Mouse (Mus musculus) heart, embryonic 11.5 days (tissue): Measurements from ENCODE around the gene Pdzd3. TPM values are rescaled to one million over a fixed set of nuclear protein-coding genes. Genes with fewer than 3 reads are reported as not detected.

Experiments used
- ATAC-seq: fragments of 200-750 bp; cut with Nextera tagmentation; replicated peaks from 2 replicates; pipeline ENCODE4 v1.8.0; 2017; ENCODE audit warnings: moderate library complexity; ENCODE audit not compliant: insufficient number of reproducible peaks, low FRiP score, low TSS enrichment
- H3K27ac ChIP-seq: fragments of 300-500 bp; sonication (generic); 2 replicates; pipeline ENCODE4 v1.5.1; 2014; ENCODE audit warnings: mild to moderate bottlenecking, low read depth, low read length
- H3K27me3 ChIP-seq: fragments of 300-500 bp; sonication (generic); 2 replicates; pipeline ENCODE4 v1.6.1; 2014; ENCODE audit warnings: mild to moderate bottlenecking, low read length, mixed read lengths; ENCODE audit not compliant: control insufficient read depth, insufficient read depth
- H3K36me3 ChIP-seq: fragments of 300-500 bp; sonication (generic); 2 replicates; pipeline ENCODE4 v1.6.1; 2014; ENCODE audit warnings: mild to moderate bottlenecking, low read length, moderate library complexity, mixed read lengths; ENCODE audit not compliant: control insufficient read depth, insufficient read depth
- H3K4me1 ChIP-seq: fragments of 300-500 bp; sonication (generic); 2 replicates; pipeline ENCODE4 v1.6.1; 2014; ENCODE audit warnings: low read length; ENCODE audit not compliant: control insufficient read depth, insufficient read depth
- H3K4me2 ChIP-seq: fragments of 300-500 bp; sonication (generic); 2 replicates; pipeline ENCODE4 v1.6.1; 2014; ENCODE audit warnings: mild to moderate bottlenecking, moderate library complexity
- H3K4me3 ChIP-seq: fragments of 300-500 bp; sonication (generic); 2 replicates; pipeline ENCODE4 v1.5.1; 2014; ENCODE audit warnings: low read depth, low read length
- H3K9ac ChIP-seq: fragments of 300-500 bp; sonication (generic); 2 replicates; pipeline ENCODE4 v1.6.1; 2014; ENCODE audit warnings: mild to moderate bottlenecking, low read depth, low read length, moderate library complexity
- H3K9me3 ChIP-seq: fragments of 300-500 bp; sonication (generic); replicated peaks from 2 replicates; pipeline ENCODE4 v1.6.1; 2016; ENCODE audit warnings: low read length; ENCODE audit not compliant: control insufficient read depth
- WGBS: fragments of 180-500 bp; shearing (Covaris S2); extraction: QIAGEN DNeasy Blood & Tissue Kit; methylation state at CpG from one replicate; pipeline ENCODE4 v1.1.7; 2014; ENCODE audit not compliant: insufficient replicate concordance; 5-methylcytosine and 5-hydroxymethylcytosine counted together
- polyA plus RNA-seq: library from polyadenylated mRNA; unstranded; fragments of >200 nt; fragmentation: Nextera tagmentation; extraction: Ambion mirVana; gene quantifications from 2 replicates; pipeline ENCODE4 v1.2.1, GENCODE M21; 2014

Pdzd3 gene
- polyA plus RNA-seq, 1 experiment from 2014 or later: not detected

GRCm38 (mm10) chr9:44243621-44244020, 7.7 kb downstream of the Pdzd3 start:
- Histone ChIP-seq H3K9me3 (no peaks in the 10 kb centered on the region), H3K4me3 (no peak overlapping the region), H3K36me3 (no peaks in the 10 kb centered on the region), H3K4me2 (no peak overlapping the region), H3K4me1 (no peaks in the 10 kb centered on the region), H3K27ac (no peak overlapping the region), H3K27me3 (peaks cover under 1% of the 10 kb centered on the region; the same call in 1 of the 2 replicates), H3K9ac (no peak overlapping the region)
- 47% methylated on average over 2 of the region's 2 CpGs for WGBS
- ATAC-seq: no peak

- Histone ChIP-seq H3K4me1 (peaks cover 2% of the 10 kb centered on the region; the same call in 1 of the 2 replicates), H3K4me2 (no peak overlapping the region), H3K27ac (no peak overlapping the region), H3K36me3 (no peaks in the 10 kb centered on the region), H3K9me3 (no peaks in the 10 kb centered on the region), H3K4me3 (no peak overlapping the region), H3K9ac (no peak overlapping the region), H3K27me3 (no peaks in the 10 kb centered on the region)
- ATAC-seq: no peak
- 61% methylated on average over 9 of the region's 9 CpGs for WGBS
Measured at GRCm38 (mm10) chr9:44241418-44241817, 9.9 kb downstream of the Pdzd3 start.

GRCm38 (mm10) chr9:44240911-44241310, 10.4 kb downstream of the Pdzd3 start:
- ATAC-seq: no peak
- no peak overlapping the region for H3K27ac ChIP-seq
- no peak overlapping the region for H3K9ac ChIP-seq
- H3K4me2 ChIP-seq: no peak overlapping the region
- no peak overlapping the region for H3K4me3 ChIP-seq
- no peaks in the 10 kb centered on the region for H3K9me3 ChIP-seq
- 59% methylated on average over 5 of the region's 5 CpGs for WGBS
- H3K36me3 ChIP-seq: no peaks in the 10 kb centered on the region
- no peaks in the 10 kb centered on the region for H3K27me3 ChIP-seq
- H3K4me1 ChIP-seq: peaks cover 2% of the 10 kb centered on the region; the same call in 1 of the 2 replicates

- ATAC-seq: no peak
- no peaks in the 10 kb centered on the region for H3K27me3 ChIP-seq
- no peaks in the 10 kb centered on the region for H3K36me3 ChIP-seq
- H3K4me1 ChIP-seq: peaks cover 2% of the 10 kb centered on the region; the same call in 1 of the 2 replicates
- WGBS: 57% methylated on average over 2 of the region's 2 CpGs
- no peak within 1 kb of the TSS for H3K4me3 ChIP-seq
- H3K9me3 ChIP-seq: no peaks in the 10 kb centered on the region
- no peak within 1 kb of the TSS for H3K9ac ChIP-seq
- H3K4me2 ChIP-seq: no peak within 1 kb of the TSS
- H3K27ac ChIP-seq: no peak within 1 kb of the TSS
Measured at GRCm38 (mm10) chr9:44240399-44240798, 10.9 kb downstream of the Pdzd3 start, which contains the start of gene Ccdc153. TSS of gene Ccdc153 (plus strand) at chr9:44240676.

- Histone ChIP-seq H3K36me3 (no peaks in the 10 kb centered on the region), H3K9ac (no peak overlapping the region), H3K27ac (no peak overlapping the region), H3K9me3 (no peaks in the 10 kb centered on the region), H3K4me2 (no peak overlapping the region), H3K4me1 (peaks cover 2% of the 10 kb centered on the region; the same call in 1 of the 2 replicates), H3K4me3 (no peak overlapping the region), H3K27me3 (no peaks in the 10 kb centered on the region)
- ATAC-seq: no peak
- 12% methylated on average over 5 of the region's 5 CpGs for WGBS
Measured at GRCm38 (mm10) chr9:44239447-44239846, 11.8 kb downstream of the Pdzd3 start.

- no peak for ATAC-seq
- Histone ChIP-seq H3K9ac (no peak overlapping the region), H3K27me3 (no peaks in the 10 kb centered on the region), H3K4me3 (no peak overlapping the region), H3K4me2 (no peak overlapping the region), H3K27ac (no peak overlapping the region), H3K36me3 (no peaks in the 10 kb centered on the region), H3K9me3 (no peaks in the 10 kb centered on the region), H3K4me1 (peaks cover 2% of the 10 kb centered on the region; the same call in 1 of the 2 replicates)
- WGBS: 75% methylated on average over 17 of the region's 17 CpGs
Measured at GRCm38 (mm10) chr9:44238501-44239190, 12.6 kb downstream of the Pdzd3 start.

GRCm38 (mm10) chr9:44237128-44237527, 14.1 kb downstream of the Pdzd3 start:
- 60% methylated on average over 4 of the region's 4 CpGs for WGBS
- ATAC-seq: no peak
- no peaks in the 10 kb centered on the region for H3K36me3 ChIP-seq
- no peak overlapping the region for H3K27ac ChIP-seq
- H3K9ac ChIP-seq: no peak overlapping the region
- H3K9me3 ChIP-seq: no peaks in the 10 kb centered on the region
- no peak overlapping the region for H3K4me3 ChIP-seq
- H3K4me1 ChIP-seq: peaks cover 6% of the 10 kb centered on the region
- H3K4me2 ChIP-seq: no peak overlapping the region
- H3K27me3 ChIP-seq: no peaks in the 10 kb centered on the region

GRCm38 (mm10) chr9:44236601-44237000, 14.7 kb downstream of the Pdzd3 start:
- H3K27ac ChIP-seq: no peak overlapping the region
- ATAC-seq: no peak
- WGBS: 58% methylated on average over 4 of the region's 4 CpGs

More at GRCm38 (mm10) chr9:44236601-44237000, 14.7 kb downstream of the Pdzd3 start:
- no peak overlapping the region for H3K4me2 ChIP-seq
- H3K4me1 ChIP-seq: peaks cover 12% of the 10 kb centered on the region
- no peak overlapping the region for H3K4me3 ChIP-seq
- no peaks in the 10 kb centered on the region for H3K9me3 ChIP-seq
- H3K36me3 ChIP-seq: no peaks in the 10 kb centered on the region
- H3K27me3 ChIP-seq: no peaks in the 10 kb centered on the region
- no peak overlapping the region for H3K9ac ChIP-seq
